Mouse (Mus musculus) ES-Bruce4 (cell line): ENCODE results near the gene Bahd1.

Experiments used
- CTCF ChIP-seq: IDR thresholded peaks from one replicate; pipeline ENCODE4 v1.8.1; 2011; ENCODE audit warnings: low read depth, low read length
- EP300 ChIP-seq: IDR thresholded peaks from 2 replicates; pipeline ENCODE4 v1.6.1; 2011; ENCODE audit warnings: low read depth, low read length; ENCODE audit not compliant: insufficient read depth
- POLR2A ChIP-seq: IDR thresholded peaks from one replicate; pipeline ENCODE4 v1.8.1; 2011; ENCODE audit warnings: low read length; ENCODE audit not compliant: insufficient read depth

DNA sequence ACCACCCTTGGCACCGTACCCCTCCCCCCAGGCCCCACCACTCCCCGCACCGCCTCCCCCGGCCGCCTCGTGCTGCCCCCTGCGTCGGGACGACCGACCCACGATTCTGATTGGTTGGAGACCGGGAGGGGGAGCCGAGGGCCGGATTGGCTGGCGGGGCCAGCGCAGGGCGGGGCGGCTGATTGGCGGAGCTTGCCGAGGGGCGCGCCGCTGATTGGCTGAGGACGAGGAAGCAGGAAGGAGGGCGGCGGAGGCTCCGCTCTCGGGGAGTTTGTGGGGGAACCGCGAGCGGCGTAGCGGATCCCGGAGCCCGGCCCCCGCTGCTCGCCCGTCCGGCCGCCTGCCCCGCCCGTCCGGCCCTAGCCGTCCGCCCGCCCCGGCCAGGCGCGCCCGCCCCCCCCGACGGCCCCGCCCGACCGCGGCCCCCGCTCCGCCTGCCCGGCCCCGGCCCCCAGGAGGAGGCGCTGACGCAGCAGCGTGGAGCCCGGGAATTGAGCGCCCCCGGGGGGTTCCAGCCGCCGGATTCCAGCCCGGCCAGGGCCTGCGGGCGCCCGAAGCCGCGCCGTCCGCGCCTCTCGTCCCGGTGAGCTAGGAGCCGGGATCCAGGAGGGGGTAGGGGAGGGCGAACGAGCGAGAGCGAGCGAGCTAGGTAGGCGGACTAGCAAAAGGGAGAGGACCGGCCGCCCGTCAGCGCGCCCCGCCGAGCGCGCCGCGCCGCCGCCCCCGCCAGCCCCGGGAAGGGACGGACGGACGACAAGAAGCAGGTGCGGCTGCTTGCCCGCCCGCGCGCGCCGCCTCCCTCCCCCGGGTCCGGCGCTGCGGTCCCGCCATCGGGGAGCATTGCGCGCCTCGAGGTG is 1.2 kb downstream of the Bahd1 start:
- no peak for TF ChIP-seq CTCF
- no peak for TF ChIP-seq POLR2A
- no peak for TF ChIP-seq EP300
